Mouse (Mus musculus) midbrain, embryonic 11.5 days (tissue): ENCODE results near the gene Cpt2. TPM values are rescaled to one million over a fixed set of nuclear protein-coding genes. Genes with fewer than 3 reads are reported as not detected.
A peak's percentile ranks its signal among the peaks of the same experiment; 100 is the strongest.

Experiments
- ATAC-seq: fragments of 200-750 bp; cut with Nextera tagmentation; 2 replicates; pipeline ENCODE4 v1.8.0; 2017; ENCODE audit warnings: moderate TSS enrichment, moderate library complexity; ENCODE audit not compliant: low FRiP score
- DNase-seq: peaks from one replicate; pipeline ENCODE4 v3.0.0; 2015; ENCODE audit warnings: low spot score; ENCODE audit errors: missing footprints
- H3K27ac ChIP-seq: fragments of 300-500 bp; sonication (generic); 2 replicates; pipeline ENCODE4 v1.5.1; 2014; ENCODE audit warnings: low read depth, low read length
- H3K27me3 ChIP-seq: fragments of 300-500 bp; sonication (generic); 2 replicates; pipeline ENCODE4 v1.6.1; 2014; ENCODE audit warnings: mild to moderate bottlenecking, low read length, moderate library complexity, mixed read lengths; ENCODE audit not compliant: control insufficient read depth, insufficient read depth
- H3K36me3 ChIP-seq: fragments of 300-500 bp; sonication (generic); 2 replicates; pipeline ENCODE4 v1.6.1; 2014; ENCODE audit warnings: mild to moderate bottlenecking, low read length, moderate library complexity, mixed read lengths; ENCODE audit not compliant: control insufficient read depth, insufficient read depth
- H3K4me1 ChIP-seq: fragments of 300-500 bp; sonication (generic); 2 replicates; pipeline ENCODE4 v1.6.1; 2014; ENCODE audit warnings: low read length; ENCODE audit not compliant: control insufficient read depth, insufficient read depth
- H3K4me2 ChIP-seq: fragments of 300-500 bp; sonication (generic); 2 replicates; pipeline ENCODE4 v1.6.1; 2014; ENCODE audit warnings: mild to moderate bottlenecking, moderate library complexity
- H3K4me3 ChIP-seq: fragments of 300-500 bp; sonication (generic); 2 replicates; pipeline ENCODE4 v1.5.1; 2014; ENCODE audit warnings: low read depth, low read length
- H3K9ac ChIP-seq: fragments of 300-500 bp; sonication (generic); 2 replicates; pipeline ENCODE4 v1.6.1; 2014; ENCODE audit warnings: low read length
- H3K9me3 ChIP-seq: fragments of 300-500 bp; sonication (generic); 2 replicates; pipeline ENCODE4 v1.6.1; 2016; ENCODE audit warnings: low read length; ENCODE audit not compliant: control insufficient read depth
- WGBS: fragments of 180-500 bp; shearing (Covaris S2); extraction: QIAGEN DNeasy Blood & Tissue Kit; methylation state at CpG from one replicate; pipeline ENCODE4 v1.1.7; 2014; 5-methylcytosine and 5-hydroxymethylcytosine counted together
- polyA plus RNA-seq: library from polyadenylated mRNA; unstranded; fragments of >200 nt; fragmentation: Nextera tagmentation; extraction: Ambion mirVana; gene quantifications from 2 replicates; pipeline ENCODE4 v1.2.1, GENCODE M21; 2014

The Cpt2 gene
- polyA plus RNA-seq, 1 experiment from 2014 or later, result 35.5 TPM

DNA sequence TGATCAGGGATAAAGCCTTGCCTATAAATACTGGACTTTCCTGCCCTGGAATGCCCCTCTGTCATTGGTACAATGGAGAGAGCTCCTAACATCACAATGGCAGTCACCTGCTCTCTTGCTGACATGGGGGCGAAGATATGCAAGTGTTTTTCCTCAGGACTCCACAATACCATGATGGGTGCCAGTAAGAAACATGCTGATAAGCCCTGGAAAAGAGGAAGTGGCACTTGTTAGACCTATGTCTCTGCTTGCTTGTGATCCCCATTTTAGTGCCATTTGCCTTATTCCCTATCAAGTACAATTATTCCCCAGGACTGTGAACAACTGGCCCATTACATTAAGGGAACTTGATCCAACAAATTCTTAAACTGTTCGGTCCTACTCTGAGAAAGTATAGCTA lies 5.3 kb upstream of the Cpt2 start:
- no peak overlapping the region for H3K4me3 ChIP-seq
- H3K27ac ChIP-seq, result no peak overlapping the region
- H3K4me2 ChIP-seq, result no peak overlapping the region
- no peak overlapping the region for H3K9ac ChIP-seq
- H3K27me3 ChIP-seq, result no peaks in the 10 kb centered on the region
- ATAC-seq, result no peak
- no peaks in the 10 kb centered on the region for H3K9me3 ChIP-seq
- DNase-seq, result no peak
- 82% methylated on average over 2 of the region's 2 CpGs for WGBS
- H3K4me1 ChIP-seq, result no peaks in the 10 kb centered on the region
- H3K36me3 ChIP-seq, result no peaks in the 10 kb centered on the region

DNA sequence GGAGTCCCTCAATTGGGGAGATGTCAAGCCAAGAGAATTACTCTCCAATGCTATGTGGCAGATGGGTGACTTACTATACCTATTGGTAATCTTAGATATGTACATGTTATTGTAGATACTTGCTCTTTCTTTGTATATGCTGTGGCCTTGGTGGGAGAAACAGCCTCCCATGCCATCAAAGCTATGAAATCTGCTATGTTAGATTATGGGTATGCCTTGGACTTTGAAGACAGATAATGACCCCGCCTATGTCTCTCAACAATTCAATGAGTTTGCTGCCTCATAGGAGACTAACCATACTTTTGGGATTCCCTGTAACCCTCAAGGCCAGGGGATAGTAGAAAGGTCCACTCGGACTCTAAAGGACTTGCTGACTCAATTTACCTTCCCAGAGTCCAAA lies 4.9 kb upstream of the Cpt2 start:
- Histone ChIP-seq H3K27ac (no peak overlapping the region), H3K4me1 (no peaks in the 10 kb centered on the region), H3K27me3 (no peaks in the 10 kb centered on the region), H3K36me3 (no peaks in the 10 kb centered on the region), H3K9me3 (no peaks in the 10 kb centered on the region), H3K4me2 (no peak overlapping the region), H3K9ac (no peak overlapping the region), H3K4me3 (no peak overlapping the region)
- 78% methylated on average over 2 of the region's 2 CpGs for WGBS
- DNase-seq (no peak), ATAC-seq (no peak)

DNA sequence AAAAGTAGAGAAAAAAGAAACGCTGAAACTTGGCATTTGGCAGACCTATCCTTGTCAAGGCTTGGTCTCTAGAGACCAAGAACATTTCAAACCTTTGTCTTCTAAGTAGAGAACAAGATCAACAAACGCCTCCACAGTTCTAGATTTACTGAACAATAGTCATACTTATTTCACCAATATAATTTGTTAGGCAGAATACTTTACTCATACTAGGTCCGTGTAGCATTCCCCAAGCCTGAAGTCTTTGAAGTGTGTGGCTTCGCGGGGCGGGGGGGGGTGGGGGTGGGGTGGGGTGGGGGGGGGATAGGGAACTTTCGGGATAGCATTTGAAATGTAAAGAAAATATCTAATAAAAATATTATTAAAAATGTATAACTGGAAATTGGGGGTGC lies 389 bp upstream of the Cpt2 start:
- Histone ChIP-seq H3K4me1 (peaks cover 13% of the 10 kb centered on the region), H3K4me3 (peak overlapping the region; percentile 74), H3K9ac (no peak overlapping the region), H3K4me2 (peak overlapping the region; percentile 88), H3K9me3 (no peaks in the 10 kb centered on the region), H3K27me3 (no peaks in the 10 kb centered on the region), H3K36me3 (no peaks in the 10 kb centered on the region), H3K27ac (no peak overlapping the region)
- ATAC-seq (no peak), DNase-seq (no peak)
- 48% methylated on average over 7 of the region's 7 CpGs for WGBS

DNA sequence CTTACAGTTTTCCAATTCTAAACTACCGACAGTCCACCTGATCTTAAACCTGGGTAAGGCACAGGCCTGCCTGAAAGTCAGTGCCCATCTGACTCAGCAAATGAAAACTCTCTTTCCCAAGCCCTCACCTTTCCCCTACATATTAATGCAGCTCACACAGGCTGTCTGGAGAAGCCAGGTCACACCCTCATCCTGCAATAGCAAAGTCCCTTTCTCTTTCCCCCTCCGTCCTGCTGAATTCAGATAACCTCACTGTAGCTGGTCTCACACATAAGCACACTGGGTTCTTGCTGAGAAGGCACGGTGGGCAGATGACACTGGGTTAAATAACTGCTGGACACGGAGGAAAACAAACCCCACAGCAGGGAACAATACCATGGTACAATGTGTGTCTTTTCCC lies 1.5 kb downstream of the Cpt2 start:
- no peak for ATAC-seq
- Histone ChIP-seq H3K4me2 (no peak overlapping the region; the same call in 1 of the 2 replicates), H3K9me3 (no peaks in the 10 kb centered on the region), H3K27me3 (no peaks in the 10 kb centered on the region), H3K36me3 (no peaks in the 10 kb centered on the region), H3K27ac (no peak overlapping the region), H3K9ac (no peak overlapping the region; the same call in 1 of the 2 replicates), H3K4me1 (peaks cover 13% of the 10 kb centered on the region), H3K4me3 (no peak overlapping the region)
- DNase-seq, result no peak
- WGBS, result 67% methylated on average over 4 of the region's 4 CpGs

DNA sequence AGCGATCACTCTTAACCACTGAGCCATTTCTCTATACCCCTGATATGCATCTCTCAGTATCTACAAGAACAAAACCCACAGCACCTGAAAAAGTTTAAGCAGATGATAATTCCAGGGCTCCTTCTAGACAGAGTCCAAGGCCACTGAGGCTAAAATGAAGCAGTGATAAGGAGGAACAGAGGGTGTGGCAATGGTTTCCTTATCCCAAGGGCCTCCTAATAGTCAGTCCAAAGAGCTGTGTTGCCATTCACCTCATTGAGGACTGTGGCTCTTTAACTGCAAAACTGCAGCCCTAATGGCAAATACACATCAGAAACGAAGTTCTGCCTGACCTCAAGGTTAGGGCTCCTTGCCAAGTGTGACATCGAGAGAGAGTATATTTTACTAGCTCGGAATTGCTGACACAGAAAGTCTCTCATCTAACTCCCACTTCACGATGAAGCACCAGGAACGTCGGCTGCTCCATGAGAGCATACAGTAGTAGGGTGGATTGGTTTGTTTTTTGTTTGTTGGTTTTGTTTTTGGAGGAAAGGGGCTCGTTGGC lies 2.2 kb downstream of the Cpt2 start:
- DNase-seq (no peak), ATAC-seq (no peak)
- Histone ChIP-seq H3K9me3 (no peaks in the 10 kb centered on the region), H3K4me3 (no peak overlapping the region), H3K4me2 (no peak overlapping the region), H3K27ac (no peak overlapping the region), H3K4me1 (peaks cover 13% of the 10 kb centered on the region), H3K27me3 (no peaks in the 10 kb centered on the region), H3K36me3 (no peaks in the 10 kb centered on the region), H3K9ac (no peak overlapping the region)
- WGBS, result 89% methylated on average over 8 of the region's 8 CpGs

DNA sequence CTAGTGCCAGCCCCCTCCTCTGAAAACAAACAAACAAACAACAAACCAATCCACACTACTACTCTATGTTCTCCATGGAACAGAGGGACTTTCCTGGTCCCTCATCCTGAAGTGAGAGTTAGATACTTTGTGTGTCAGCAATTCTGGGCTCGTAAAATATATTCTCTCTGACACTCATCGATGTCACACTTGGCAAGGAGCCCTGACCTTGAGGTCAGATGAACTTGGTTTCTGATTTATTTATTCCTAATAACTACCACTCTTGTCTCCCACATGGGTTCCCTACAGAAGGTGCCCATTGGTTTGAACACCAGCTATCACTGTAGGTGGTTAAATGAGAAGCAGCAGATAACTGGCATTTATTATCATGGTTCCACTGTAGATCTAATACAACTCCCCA lies 3.1 kb downstream of the Cpt2 start:
- Histone ChIP-seq H3K4me2 (no peak overlapping the region), H3K9ac (no peak overlapping the region), H3K4me1 (peaks cover 13% of the 10 kb centered on the region), H3K27me3 (no peaks in the 10 kb centered on the region), H3K4me3 (no peak overlapping the region), H3K36me3 (no peaks in the 10 kb centered on the region), H3K9me3 (no peaks in the 10 kb centered on the region), H3K27ac (no peak overlapping the region)
- 96% methylated on average over 2 of the region's 2 CpGs for WGBS
- ATAC-seq, result no peak
- DNase-seq, result no peak

DNA sequence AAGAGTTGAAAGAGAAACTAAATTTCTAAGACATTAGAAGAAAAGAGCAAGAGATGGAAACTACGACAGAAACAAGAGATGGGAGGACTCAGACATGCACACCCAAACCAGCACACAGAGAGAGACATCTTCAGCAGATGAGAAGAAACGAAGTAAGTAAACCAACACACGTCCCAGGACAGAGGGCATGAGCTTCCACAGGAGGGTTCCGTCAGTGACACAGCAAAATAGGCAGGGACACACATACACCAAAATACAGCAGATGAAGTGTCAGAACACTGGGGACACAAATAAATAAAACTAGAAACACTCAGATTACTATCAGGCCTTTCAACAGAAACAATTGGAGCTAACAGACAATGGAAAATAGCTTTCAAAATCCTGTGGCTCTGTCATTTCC lies 13.4 kb downstream of the Cpt2 start:
- Histone ChIP-seq H3K36me3 (peaks cover 5% of the 10 kb centered on the region; the same call in 1 of the 2 replicates), H3K27ac (no peak overlapping the region), H3K4me2 (no peak overlapping the region), H3K9me3 (no peaks in the 10 kb centered on the region), H3K4me3 (no peak overlapping the region), H3K4me1 (no peaks in the 10 kb centered on the region), H3K27me3 (no peaks in the 10 kb centered on the region), H3K9ac (no peak overlapping the region)
- WGBS, result 93% methylated on average over 4 of the region's 4 CpGs
- ATAC-seq, result no peak
- DNase-seq, result no peak

DNA sequence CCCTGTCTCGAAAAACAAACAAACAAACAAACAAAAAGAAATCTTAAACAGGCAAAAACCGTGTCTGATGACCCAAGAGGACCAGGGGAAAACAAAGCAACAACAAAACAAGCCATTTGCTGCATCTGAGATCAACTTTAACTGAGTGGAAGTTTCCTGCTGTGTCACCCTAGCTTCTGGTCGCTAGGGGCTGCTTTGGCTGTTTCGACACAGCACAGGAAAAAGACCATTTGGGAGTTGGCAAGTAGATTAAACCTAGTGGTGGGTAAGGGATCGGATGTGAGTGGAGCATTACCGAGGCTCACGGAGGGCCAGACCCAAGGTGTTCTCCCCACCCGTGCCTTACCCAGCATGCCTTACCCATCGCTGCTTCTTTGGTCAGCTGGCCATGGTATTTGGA lies 16.8 kb downstream of the Cpt2 start:
- 0 out of 2 replicates have a peak, but pooled peaks cover 5% of the 10 kb centered on the region for H3K36me3 ChIP-seq
- H3K9ac ChIP-seq, result no peak overlapping the region
- no peak overlapping the region for H3K4me3 ChIP-seq
- ATAC-seq (no peak), DNase-seq (no peak)
- no peak overlapping the region for H3K4me2 ChIP-seq
- H3K27ac ChIP-seq, result no peak overlapping the region
- H3K4me1 ChIP-seq, result no peaks in the 10 kb centered on the region
- WGBS, result 94% methylated on average over 9 of the region's 9 CpGs
- no peaks in the 10 kb centered on the region for H3K9me3 ChIP-seq
- no peaks in the 10 kb centered on the region for H3K27me3 ChIP-seq

DNA sequence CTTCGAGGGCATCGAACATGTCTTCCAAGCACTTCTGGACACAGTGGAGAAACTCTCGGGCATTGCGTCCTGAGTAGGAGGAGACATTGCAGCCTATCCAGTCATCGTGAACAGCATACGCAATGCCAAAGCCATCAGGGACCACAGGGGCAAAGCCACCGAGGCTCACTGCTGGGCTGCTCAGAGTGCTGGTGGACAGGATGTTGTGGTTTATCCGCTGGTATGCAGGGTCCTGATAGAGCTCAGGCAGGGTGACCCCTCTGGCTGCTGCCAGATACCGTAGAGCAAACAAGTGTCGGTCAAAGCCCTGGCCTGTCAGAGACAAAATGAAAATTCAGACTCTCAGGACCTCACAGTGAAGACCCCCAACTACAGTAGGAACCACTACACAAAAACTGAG lies 19.2 kb downstream of the Cpt2 start:
- H3K36me3 ChIP-seq, result 0 out of 2 replicates have a peak, but pooled peaks cover 5% of the 10 kb centered on the region

More for the DNA sequence above, 19.2 kb downstream of the Cpt2 start:
- DNase-seq (no peak), ATAC-seq (no peak)
- Histone ChIP-seq H3K4me2 (no peak overlapping the region), H3K9me3 (no peaks in the 10 kb centered on the region), H3K9ac (no peak overlapping the region), H3K4me1 (no peaks in the 10 kb centered on the region), H3K27ac (no peak overlapping the region), H3K4me3 (no peak overlapping the region), H3K27me3 (no peaks in the 10 kb centered on the region)
- 95% methylated on average over 10 of the region's 10 CpGs for WGBS
